Mouse (Mus musculus): ENCODE measurements at regions not wholly inside any gene's neighbourhood (a gene's known extent, or its start where the extent isn't known, plus 50 kb on each side); places are given as distances from the start of the nearest gene placed in this dataset.

- DNase-seq = no peak
- TF ChIP-seq CTCF (IDR thresholded peaks at IDR 0.05; ENCODE audit: low read depth) = no peak
- no peak overlapping the region for H3K4me3 ChIP-seq (ENCODE audit: low read depth, low read length)
- no peak for ATAC-seq (ENCODE audit: insufficient read depth)
- H3K36me3 ChIP-seq (ENCODE audit: insufficient read depth) = no peaks in the 10 kb centered on the region
- WGBS = 78% methylated on average over 8 of the region's 8 CpGs
- H3K9me3 ChIP-seq (ENCODE audit: low read depth, low read length) = no peaks in the 10 kb centered on the region
- H3K4me1 ChIP-seq (ENCODE audit: insufficient read depth) = no peaks in the 10 kb centered on the region
- no peaks in the 10 kb centered on the region for H3K27me3 ChIP-seq (ENCODE audit: insufficient read depth, low read length)
- H3K9ac ChIP-seq = no peak overlapping the region
- H3K27ac ChIP-seq (ENCODE audit: low read depth) = no peak overlapping the region
- no peak overlapping the region for H3K4me2 ChIP-seq
These were observed 227.4 kb upstream of the Cnr1 start for GRCm38 (mm10) chr4:33696969-33697368.

- no peaks in the 10 kb centered on the region for H3K27me3 ChIP-seq (ENCODE audit: insufficient read depth, low read length)
- no peak overlapping the region for H3K4me3 ChIP-seq (ENCODE audit: low read depth, low read length)
- 67% methylated on average over 7 of the region's 7 CpGs for WGBS
These were observed 222.2 kb upstream of the Cnr1 start for GRCm38 (mm10) chr4:33702028-33702666.

GRCm38 (mm10) chr4:33705722-33706121, 218.7 kb upstream of the Cnr1 start:
- ATAC-seq (ENCODE audit: insufficient read depth) = no peak
- no peak for TF ChIP-seq CTCF (IDR thresholded peaks at IDR 0.05; ENCODE audit: low read depth)

More at GRCm38 (mm10) chr4:33702028-33702666, 222.2 kb upstream of the Cnr1 start:
- H3K4me2 ChIP-seq = no peak overlapping the region
- no peaks in the 10 kb centered on the region for H3K4me1 ChIP-seq (ENCODE audit: insufficient read depth)
- H3K9me3 ChIP-seq (ENCODE audit: low read depth, low read length) = peaks cover 3% of the 10 kb centered on the region; the same call in 1 of the 2 replicates
- no peak for ATAC-seq (ENCODE audit: insufficient read depth)
- H3K9ac ChIP-seq = no peak overlapping the region
- no peak for TF ChIP-seq CTCF (IDR thresholded peaks at IDR 0.05; ENCODE audit: low read depth)
- no peak for DNase-seq
- H3K27ac ChIP-seq (ENCODE audit: low read depth) = no peak overlapping the region
- H3K36me3 ChIP-seq (ENCODE audit: insufficient read depth) = no peaks in the 10 kb centered on the region

DNA sequence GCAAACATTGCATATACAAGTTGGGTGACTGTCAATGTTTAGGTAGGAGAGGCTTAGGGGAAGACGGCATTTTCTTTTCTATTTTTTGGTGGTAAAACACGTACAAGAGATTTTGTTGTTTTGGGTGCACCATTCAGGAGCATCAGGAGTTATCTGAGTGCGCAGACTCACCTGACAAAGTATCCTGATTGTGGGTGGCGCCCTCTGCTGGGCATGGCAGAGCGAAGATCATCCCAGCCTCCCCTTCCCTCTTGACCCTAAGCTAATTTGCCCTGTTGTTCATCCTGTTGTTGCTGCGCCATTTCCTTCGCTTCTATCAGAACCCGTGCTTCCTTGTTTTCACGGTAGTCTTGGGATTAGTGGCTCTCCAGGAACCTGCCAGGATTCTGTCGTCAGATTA, 217.6 kb upstream of the Cnr1 start:
- H3K9me3 ChIP-seq (ENCODE audit: low read depth, low read length) = peaks cover 3% of the 10 kb centered on the region; the same call in 1 of the 2 replicates
- no peak overlapping the region for H3K27ac ChIP-seq (ENCODE audit: low read depth)
- ATAC-seq (ENCODE audit: insufficient read depth) = no peak
- DNase-seq = no peak
- H3K27me3 ChIP-seq (ENCODE audit: insufficient read depth, low read length) = no peaks in the 10 kb centered on the region
- peak; percentile 28; the same call in 1 of the 2 replicates for TF ChIP-seq CTCF (IDR thresholded peaks at IDR 0.05; ENCODE audit: low read depth)
- no peaks in the 10 kb centered on the region for H3K4me1 ChIP-seq (ENCODE audit: insufficient read depth)
- H3K36me3 ChIP-seq (ENCODE audit: insufficient read depth) = no peaks in the 10 kb centered on the region
- H3K4me2 ChIP-seq = no peak overlapping the region
- WGBS = 57% methylated on average over 10 of the region's 10 CpGs
- no peak overlapping the region for H3K9ac ChIP-seq
- H3K4me3 ChIP-seq (ENCODE audit: low read depth, low read length) = no peak overlapping the region

More at GRCm38 (mm10) chr4:33705722-33706121, 218.7 kb upstream of the Cnr1 start:
- Histone ChIP-seq H3K27me3 (ENCODE audit: insufficient read depth, low read length) (no peaks in the 10 kb centered on the region), H3K4me1 (ENCODE audit: insufficient read depth) (no peaks in the 10 kb centered on the region), H3K36me3 (ENCODE audit: insufficient read depth) (no peaks in the 10 kb centered on the region), H3K9me3 (ENCODE audit: low read depth, low read length) (peaks cover 3% of the 10 kb centered on the region; the same call in 1 of the 2 replicates), H3K4me3 (ENCODE audit: low read depth, low read length) (no peak overlapping the region), H3K4me2 (no peak overlapping the region), H3K27ac (ENCODE audit: low read depth) (no peak overlapping the region), H3K9ac (no peak overlapping the region)
- DNase-seq = peak; percentile 6
- 90% methylated on average over 6 of the region's 6 CpGs for WGBS

- DNase-seq (no peak), ATAC-seq (ENCODE audit: insufficient read depth) (no peak)
- Histone ChIP-seq H3K36me3 (ENCODE audit: insufficient read depth) (no peaks in the 10 kb centered on the region), H3K9me3 (ENCODE audit: low read depth, low read length) (no peaks in the 10 kb centered on the region), H3K4me2 (peak overlapping the region; percentile 23), H3K4me1 (ENCODE audit: insufficient read depth) (no peaks in the 10 kb centered on the region), H3K4me3 (ENCODE audit: low read depth, low read length) (no peak overlapping the region), H3K27ac (ENCODE audit: low read depth) (no peak overlapping the region), H3K27me3 (ENCODE audit: insufficient read depth, low read length) (no peaks in the 10 kb centered on the region), H3K9ac (no peak overlapping the region)
- 37% methylated on average over 20 of the region's 20 CpGs for WGBS
- TF ChIP-seq CTCF (IDR thresholded peaks at IDR 0.05; ENCODE audit: low read depth) = no peak
These were observed 207.8 kb upstream of the Cnr1 start for GRCm38 (mm10) chr4:33716475-33717117.

DNA sequence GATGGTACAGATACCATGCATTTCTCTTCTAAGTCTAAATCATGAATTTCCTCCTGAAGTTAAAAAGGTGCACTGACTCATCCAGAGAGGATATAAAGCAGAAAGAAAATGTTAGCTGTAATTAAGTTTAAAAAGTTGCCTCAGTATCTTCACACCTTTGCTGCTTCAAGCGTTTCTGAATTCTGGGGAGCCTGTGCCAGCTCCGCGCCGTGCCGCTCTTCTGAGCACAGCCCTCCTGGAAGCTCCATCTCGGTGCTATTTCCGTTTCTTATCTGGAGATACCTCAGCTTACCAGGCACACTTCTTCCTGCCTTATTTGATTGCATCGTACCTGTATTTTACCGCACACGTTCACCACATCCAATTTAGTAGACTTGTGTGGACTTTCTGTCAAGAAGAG, 203.4 kb upstream of the Cnr1 start:
- Histone ChIP-seq H3K27me3 (ENCODE audit: insufficient read depth, low read length) (no peaks in the 10 kb centered on the region), H3K9ac (no peak overlapping the region), H3K27ac (ENCODE audit: low read depth) (no peak overlapping the region), H3K36me3 (ENCODE audit: insufficient read depth) (no peaks in the 10 kb centered on the region), H3K9me3 (ENCODE audit: low read depth, low read length) (no peaks in the 10 kb centered on the region), H3K4me3 (ENCODE audit: low read depth, low read length) (no peak overlapping the region), H3K4me2 (no peak overlapping the region), H3K4me1 (ENCODE audit: insufficient read depth) (no peaks in the 10 kb centered on the region)
- ATAC-seq (ENCODE audit: insufficient read depth) (no peak), DNase-seq (no peak)
- WGBS = 86% methylated on average over 10 of the region's 10 CpGs
- TF ChIP-seq CTCF (IDR thresholded peaks at IDR 0.05; ENCODE audit: low read depth) = no peak

GRCm38 (mm10) chr4:33721971-33722370, 202.4 kb upstream of the Cnr1 start:
- Histone ChIP-seq H3K9ac (no peak overlapping the region), H3K27ac (ENCODE audit: low read depth) (no peak overlapping the region), H3K4me1 (ENCODE audit: insufficient read depth) (no peaks in the 10 kb centered on the region), H3K4me3 (ENCODE audit: low read depth, low read length) (no peak overlapping the region), H3K9me3 (ENCODE audit: low read depth, low read length) (no peaks in the 10 kb centered on the region), H3K4me2 (no peak overlapping the region), H3K36me3 (ENCODE audit: insufficient read depth) (no peaks in the 10 kb centered on the region), H3K27me3 (ENCODE audit: insufficient read depth, low read length) (no peaks in the 10 kb centered on the region)
- no peak for TF ChIP-seq CTCF (IDR thresholded peaks at IDR 0.05; ENCODE audit: low read depth)
- 87% methylated on average over 4 of the region's 4 CpGs for WGBS
- ATAC-seq (ENCODE audit: insufficient read depth) = no peak
- no peak for DNase-seq

All from lung, embryonic 14.5 days (tissue).